Mouse (Mus musculus) liver, postnatal 0 days (tissue): ENCODE data around the gene Cdh24.
A peak's percentile ranks its signal among the peaks of the same experiment; 100 is the strongest.

ENCODE experiments used
- CTCF ChIP-seq: sonication (generic); IDR thresholded peaks from 2 replicates; pipeline ENCODE4 v1.5.1; 2016; ENCODE audit warnings: antibody characterized with exemption, low read depth
- EP300 ChIP-seq: IDR thresholded peaks from 2 replicates; pipeline ENCODE4 v1.6.1; 2016; ENCODE audit warnings: antibody characterized with exemption, low read depth, mild to moderate bottlenecking

- TF ChIP-seq EP300: no peak
- TF ChIP-seq CTCF: peak; percentile 55
Measured at GRCm38 (mm10) chr14:54594055-54594454, 47.1 kb downstream of the Cdh24 start.
